Mouse (Mus musculus) intestine, embryonic 15.5 days (tissue): ENCODE measurements around the gene Kif16b. TPM values are rescaled to one million over a fixed set of nuclear protein-coding genes. Genes with fewer than 3 reads are reported as not detected.

Source experiments
- ATAC-seq: fragments of 200-750 bp; cut with Nextera tagmentation; 2 replicates; pipeline ENCODE4 v1.8.0; 2017; ENCODE audit warnings: moderate TSS enrichment, moderate library complexity
- H3K27ac ChIP-seq: fragments of 300-500 bp; sonication (generic); 2 replicates; pipeline ENCODE4 v1.5.1; 2015; ENCODE audit warnings: mild to moderate bottlenecking, inconsistent platforms
- H3K27me3 ChIP-seq: fragments of 300-500 bp; sonication (generic); replicated peaks from 2 replicates; pipeline ENCODE4 v1.6.1; 2015; ENCODE audit warnings: inconsistent platforms
- H3K36me3 ChIP-seq: fragments of 300-500 bp; sonication (generic); 2 replicates; pipeline ENCODE4 v1.6.1; 2015; ENCODE audit warnings: inconsistent platforms
- H3K4me1 ChIP-seq: fragments of 300-500 bp; sonication (generic); replicated peaks from 2 replicates; pipeline ENCODE4 v1.6.1; 2015; ENCODE audit warnings: inconsistent platforms
- H3K4me2 ChIP-seq: fragments of 300-500 bp; sonication (generic); replicated peaks from 2 replicates; pipeline ENCODE4 v1.6.1; 2015; ENCODE audit warnings: mild to moderate bottlenecking, inconsistent platforms
- H3K4me3 ChIP-seq: fragments of 300-500 bp; sonication (generic); replicated peaks from 2 replicates; pipeline ENCODE4 v1.5.1; 2015; ENCODE audit warnings: inconsistent platforms
- H3K9ac ChIP-seq: fragments of 300-500 bp; sonication (generic); 2 replicates; pipeline ENCODE4 v1.6.1; 2015; ENCODE audit warnings: inconsistent platforms
- H3K9me3 ChIP-seq: fragments of 300-500 bp; sonication (generic); 2 replicates; pipeline ENCODE4 v1.6.1; 2016; ENCODE audit warnings: inconsistent platforms
- WGBS: fragments of 180-500 bp; shearing (Covaris S2); methylation state at CpG from one replicate; pipeline ENCODE4 v1.1.7; 2015; 5-methylcytosine and 5-hydroxymethylcytosine counted together
- polyA plus RNA-seq: library from polyadenylated mRNA; unstranded; fragments of >200 nt; fragmentation: Nextera tagmentation; extraction: Ambion mirVana; gene quantifications from 2 replicates; pipeline ENCODE4 v1.2.1, GENCODE M21; 2015

Kif16b gene
- polyA plus RNA-seq, 1 experiment from 2014 or later = 11.3 TPM

- H3K4me2 ChIP-seq = no peak overlapping the region
- no peaks in the 10 kb centered on the region for H3K4me1 ChIP-seq
- no peak overlapping the region for H3K27ac ChIP-seq
- no peak for ATAC-seq
- no peaks in the 10 kb centered on the region for H3K27me3 ChIP-seq
- no peaks in the 10 kb centered on the region for H3K9me3 ChIP-seq
- H3K9ac ChIP-seq = no peak overlapping the region
- H3K36me3 ChIP-seq = no peaks in the 10 kb centered on the region
- no peak overlapping the region for H3K4me3 ChIP-seq
Measured at GRCm38 (mm10) chr2:142718998-142719397, 182.3 kb downstream of the Kif16b start.

GRCm38 (mm10) chr2:142717591-142717990 lies 183.7 kb downstream of the Kif16b start:
- H3K27me3 ChIP-seq = no peaks in the 10 kb centered on the region
- no peaks in the 10 kb centered on the region for H3K9me3 ChIP-seq
- 76% methylated on average over 4 of the region's 4 CpGs for WGBS
- no peak overlapping the region for H3K27ac ChIP-seq
- no peak overlapping the region for H3K4me2 ChIP-seq
- no peaks in the 10 kb centered on the region for H3K36me3 ChIP-seq
- no peak for ATAC-seq
- H3K4me1 ChIP-seq = no peaks in the 10 kb centered on the region
- H3K9ac ChIP-seq = no peak overlapping the region
- H3K4me3 ChIP-seq = no peak overlapping the region

- Histone ChIP-seq H3K9ac (no peak overlapping the region), H3K27ac (no peak overlapping the region), H3K9me3 (no peaks in the 10 kb centered on the region), H3K4me1 (no peaks in the 10 kb centered on the region), H3K36me3 (no peaks in the 10 kb centered on the region; the same call in 1 of the 2 replicates), H3K4me2 (no peak overlapping the region), H3K27me3 (no peaks in the 10 kb centered on the region), H3K4me3 (no peak overlapping the region)
- no peak for ATAC-seq
Measured at GRCm38 (mm10) chr2:142715912-142716260, 185.4 kb downstream of the Kif16b start.

GRCm38 (mm10) chr2:142715186-142715911 lies 186.0 kb downstream of the Kif16b start:
- ATAC-seq = no peak
- Histone ChIP-seq H3K9ac (no peak overlapping the region), H3K36me3 (no peaks in the 10 kb centered on the region; the same call in 1 of the 2 replicates), H3K27ac (no peak overlapping the region), H3K4me2 (no peak overlapping the region), H3K9me3 (no peaks in the 10 kb centered on the region), H3K4me3 (no peak overlapping the region), H3K4me1 (no peaks in the 10 kb centered on the region), H3K27me3 (no peaks in the 10 kb centered on the region)
- 43% methylated on average over 1 of the region's 1 CpGs for WGBS

GRCm38 (mm10) chr2:142712727-142713126 lies 188.6 kb downstream of the Kif16b start:
- no peak for ATAC-seq
- Histone ChIP-seq H3K4me1 (no peaks in the 10 kb centered on the region), H3K4me3 (no peak overlapping the region), H3K9ac (no peak overlapping the region), H3K27me3 (no peaks in the 10 kb centered on the region), H3K27ac (no peak overlapping the region), H3K36me3 (no peaks in the 10 kb centered on the region; the same call in 1 of the 2 replicates), H3K4me2 (no peak overlapping the region), H3K9me3 (no peaks in the 10 kb centered on the region)
- 83% methylated on average over 11 of the region's 11 CpGs for WGBS

GRCm38 (mm10) chr2:142709326-142709725 lies 192.0 kb downstream of the Kif16b start:
- Histone ChIP-seq H3K4me2 (no peak overlapping the region), H3K4me3 (no peak overlapping the region), H3K9me3 (no peaks in the 10 kb centered on the region), H3K27me3 (no peaks in the 10 kb centered on the region), H3K9ac (no peak overlapping the region), H3K36me3 (no peaks in the 10 kb centered on the region; the same call in 1 of the 2 replicates), H3K27ac (no peak overlapping the region), H3K4me1 (no peaks in the 10 kb centered on the region)
- no peak for ATAC-seq
- 72% methylated on average over 3 of the region's 3 CpGs for WGBS

GRCm38 (mm10) chr2:142700689-142701088 lies 200.6 kb downstream of the Kif16b start:
- H3K9ac ChIP-seq = no peak overlapping the region
- no peak overlapping the region for H3K27ac ChIP-seq
- no peak for ATAC-seq
- no peaks in the 10 kb centered on the region for H3K4me1 ChIP-seq
- no peaks in the 10 kb centered on the region for H3K27me3 ChIP-seq
- no peak overlapping the region for H3K4me3 ChIP-seq
- 68% methylated on average over 4 of the region's 4 CpGs for WGBS
- no peak overlapping the region for H3K4me2 ChIP-seq
- no peaks in the 10 kb centered on the region for H3K9me3 ChIP-seq
- no peaks in the 10 kb centered on the region for H3K36me3 ChIP-seq

- H3K36me3 ChIP-seq = no peaks in the 10 kb centered on the region
- 45% methylated on average over 3 of the region's 3 CpGs for WGBS
- no peak for ATAC-seq
- no peaks in the 10 kb centered on the region for H3K4me1 ChIP-seq
- no peaks in the 10 kb centered on the region for H3K9me3 ChIP-seq
- H3K4me3 ChIP-seq = no peak overlapping the region
- no peaks in the 10 kb centered on the region for H3K27me3 ChIP-seq
- no peak overlapping the region for H3K9ac ChIP-seq
- no peak overlapping the region for H3K4me2 ChIP-seq
- H3K27ac ChIP-seq = no peak overlapping the region
Measured at GRCm38 (mm10) chr2:142698650-142699049, 202.7 kb downstream of the Kif16b start.

- no peak overlapping the region for H3K4me2 ChIP-seq
- H3K4me1 ChIP-seq = no peaks in the 10 kb centered on the region
- H3K27me3 ChIP-seq = no peaks in the 10 kb centered on the region
- no peak overlapping the region for H3K9ac ChIP-seq
- ATAC-seq = no peak
- no peaks in the 10 kb centered on the region for H3K9me3 ChIP-seq
- no peak overlapping the region for H3K27ac ChIP-seq
- H3K36me3 ChIP-seq = no peaks in the 10 kb centered on the region
- no peak overlapping the region for H3K4me3 ChIP-seq
- WGBS = 98% methylated on average over 1 of the region's 1 CpGs
Measured at GRCm38 (mm10) chr2:142694936-142695331, 206.4 kb downstream of the Kif16b start.

- no peak overlapping the region for H3K4me3 ChIP-seq
- H3K4me2 ChIP-seq = no peak overlapping the region
- no peaks in the 10 kb centered on the region for H3K27me3 ChIP-seq
- no peaks in the 10 kb centered on the region for H3K4me1 ChIP-seq
- no peaks in the 10 kb centered on the region for H3K9me3 ChIP-seq
- WGBS = 79% methylated on average over 3 of the region's 3 CpGs
- no peaks in the 10 kb centered on the region for H3K36me3 ChIP-seq
- ATAC-seq = no peak
- H3K9ac ChIP-seq = no peak overlapping the region
- no peak overlapping the region for H3K27ac ChIP-seq
Measured at GRCm38 (mm10) chr2:142694019-142694935, 207.1 kb downstream of the Kif16b start.

GRCm38 (mm10) chr2:142693461-142693860 lies 207.9 kb downstream of the Kif16b start:
- Histone ChIP-seq H3K27me3 (no peaks in the 10 kb centered on the region), H3K4me2 (no peak overlapping the region), H3K4me1 (no peaks in the 10 kb centered on the region), H3K36me3 (no peaks in the 10 kb centered on the region), H3K4me3 (no peak overlapping the region), H3K27ac (no peak overlapping the region), H3K9ac (no peak overlapping the region), H3K9me3 (no peaks in the 10 kb centered on the region)
- ATAC-seq = no peak
- 96% methylated on average over 1 of the region's 1 CpGs for WGBS

- Histone ChIP-seq H3K4me3 (no peak overlapping the region), H3K4me2 (no peak overlapping the region), H3K27ac (no peak overlapping the region), H3K27me3 (no peaks in the 10 kb centered on the region), H3K36me3 (no peaks in the 10 kb centered on the region), H3K9ac (no peak overlapping the region), H3K4me1 (no peaks in the 10 kb centered on the region), H3K9me3 (no peaks in the 10 kb centered on the region)
- no peak for ATAC-seq
- 88% methylated on average over 2 of the region's 2 CpGs for WGBS
Measured at GRCm38 (mm10) chr2:142689496-142689895, 211.8 kb downstream of the Kif16b start.
